Mouse (Mus musculus): ENCODE data around the gene Gli3. TPM values are rescaled to one million over a fixed set of nuclear protein-coding genes. Genes with fewer than 3 reads are reported as not detected.

The Gli3 gene
- total RNA-seq, 2 experiments from 2014 or later, result not detected

GRCm38 (mm10) chr13:15713486-15713885 is 250.5 kb downstream of the Gli3 start:
- ATAC-seq (ENCODE audit: poor library complexity, severe bottlenecking), result no peak

- no peak for ATAC-seq (ENCODE audit: poor library complexity, severe bottlenecking)
These were observed 251.3 kb downstream of the Gli3 start for GRCm38 (mm10) chr13:15714331-15714725.

GRCm38 (mm10) chr13:15714726-15715437 is 251.8 kb downstream of the Gli3 start:
- ATAC-seq (ENCODE audit: poor library complexity, severe bottlenecking), result no peak

GRCm38 (mm10) chr13:15721446-15721845 is 258.4 kb downstream of the Gli3 start:
- peak; percentile 70 for ATAC-seq (ENCODE audit: poor library complexity, severe bottlenecking)

GRCm38 (mm10) chr13:15722766-15723379 is 259.8 kb downstream of the Gli3 start:
- no peak for ATAC-seq (ENCODE audit: poor library complexity, severe bottlenecking)

- ATAC-seq (ENCODE audit: poor library complexity, severe bottlenecking), result no peak
These were observed 261.7 kb downstream of the Gli3 start for GRCm38 (mm10) chr13:15724723-15725122.

- no peak for ATAC-seq (ENCODE audit: poor library complexity, severe bottlenecking)
These were observed 278.7 kb downstream of the Gli3 start for GRCm38 (mm10) chr13:15741771-15742170.

- ATAC-seq (ENCODE audit: poor library complexity, severe bottlenecking), result no peak
These were observed 279.3 kb downstream of the Gli3 start for GRCm38 (mm10) chr13:15742308-15742707.

- no peak for ATAC-seq (ENCODE audit: poor library complexity, severe bottlenecking)
These were observed 279.7 kb downstream of the Gli3 start for GRCm38 (mm10) chr13:15742777-15743176.

GRCm38 (mm10) chr13:15758835-15759632 is 296.0 kb downstream of the Gli3 start:
- peak; percentile 89 for ATAC-seq (ENCODE audit: poor library complexity, severe bottlenecking)

- ATAC-seq (ENCODE audit: poor library complexity, severe bottlenecking), result peak; percentile 39
These were observed 296.8 kb downstream of the Gli3 start for GRCm38 (mm10) chr13:15759633-15760441.

- no peak for ATAC-seq (ENCODE audit: poor library complexity, severe bottlenecking)
These were observed 299.3 kb downstream of the Gli3 start for GRCm38 (mm10) chr13:15762291-15762690.

- peak; percentile 50; the same call in 1 of the 2 replicates for ATAC-seq (ENCODE audit: poor library complexity, severe bottlenecking)
These were observed 299.9 kb downstream of the Gli3 start for GRCm38 (mm10) chr13:15762901-15763417.

GRCm38 (mm10) chr13:15777624-15778023 is 314.6 kb downstream of the Gli3 start:
- ATAC-seq (ENCODE audit: poor library complexity, severe bottlenecking), result no peak
